Mouse (Mus musculus): ENCODE results near the gene Arid1a. TPM values are rescaled to one million over a fixed set of nuclear protein-coding genes. Genes with fewer than 3 reads are reported as not detected.

Gene Arid1a
- polyA plus RNA-seq (2014; fragmentation: Illumina TruSeq; extraction: RNeasy Lipid Tissue Mini Kit (QIAGEN cat#74804); ENCODE audit: low read depth, low replicate concordance), result 11.6 TPM

DNA sequence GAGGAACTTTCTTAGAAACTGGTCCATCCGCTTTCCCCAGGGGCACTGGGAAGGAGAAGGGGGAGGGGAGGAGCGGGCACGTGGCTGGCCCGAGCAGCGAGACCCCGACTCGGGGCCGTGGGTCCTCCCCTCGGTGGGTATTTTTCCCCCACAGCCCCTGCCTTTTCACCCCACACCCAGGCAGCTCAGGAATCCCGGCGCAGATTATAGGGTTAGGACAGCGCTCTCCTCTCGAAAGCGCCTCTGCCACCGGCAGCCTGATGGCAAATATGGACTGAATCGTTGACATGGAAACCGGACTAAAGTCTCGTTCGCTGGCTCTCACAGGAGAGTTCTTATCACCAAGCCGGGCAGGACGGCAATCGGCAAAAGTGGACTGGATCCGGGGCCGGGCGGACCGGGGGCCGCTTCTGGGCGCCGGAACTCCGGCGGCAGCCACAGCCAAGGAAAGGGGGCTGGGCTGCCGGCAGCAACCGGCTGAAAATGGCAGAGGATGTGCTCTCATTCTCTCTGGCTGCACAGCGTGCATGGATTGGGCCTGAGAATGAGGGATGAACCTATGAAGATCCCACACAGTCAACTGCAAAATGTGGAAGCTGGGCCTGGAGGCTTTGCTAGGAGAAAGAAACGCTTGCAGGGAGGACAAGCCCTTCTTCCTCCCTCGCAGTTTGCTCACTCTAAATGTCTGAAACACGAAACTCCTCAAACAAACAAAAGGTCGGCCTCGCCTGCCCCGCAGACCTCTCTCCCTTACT lies at the start of gene Arid1a:
TSS of gene Arid1a (minus strand) at position 256 of the 755 bp plus-strand sequence.

DNA sequence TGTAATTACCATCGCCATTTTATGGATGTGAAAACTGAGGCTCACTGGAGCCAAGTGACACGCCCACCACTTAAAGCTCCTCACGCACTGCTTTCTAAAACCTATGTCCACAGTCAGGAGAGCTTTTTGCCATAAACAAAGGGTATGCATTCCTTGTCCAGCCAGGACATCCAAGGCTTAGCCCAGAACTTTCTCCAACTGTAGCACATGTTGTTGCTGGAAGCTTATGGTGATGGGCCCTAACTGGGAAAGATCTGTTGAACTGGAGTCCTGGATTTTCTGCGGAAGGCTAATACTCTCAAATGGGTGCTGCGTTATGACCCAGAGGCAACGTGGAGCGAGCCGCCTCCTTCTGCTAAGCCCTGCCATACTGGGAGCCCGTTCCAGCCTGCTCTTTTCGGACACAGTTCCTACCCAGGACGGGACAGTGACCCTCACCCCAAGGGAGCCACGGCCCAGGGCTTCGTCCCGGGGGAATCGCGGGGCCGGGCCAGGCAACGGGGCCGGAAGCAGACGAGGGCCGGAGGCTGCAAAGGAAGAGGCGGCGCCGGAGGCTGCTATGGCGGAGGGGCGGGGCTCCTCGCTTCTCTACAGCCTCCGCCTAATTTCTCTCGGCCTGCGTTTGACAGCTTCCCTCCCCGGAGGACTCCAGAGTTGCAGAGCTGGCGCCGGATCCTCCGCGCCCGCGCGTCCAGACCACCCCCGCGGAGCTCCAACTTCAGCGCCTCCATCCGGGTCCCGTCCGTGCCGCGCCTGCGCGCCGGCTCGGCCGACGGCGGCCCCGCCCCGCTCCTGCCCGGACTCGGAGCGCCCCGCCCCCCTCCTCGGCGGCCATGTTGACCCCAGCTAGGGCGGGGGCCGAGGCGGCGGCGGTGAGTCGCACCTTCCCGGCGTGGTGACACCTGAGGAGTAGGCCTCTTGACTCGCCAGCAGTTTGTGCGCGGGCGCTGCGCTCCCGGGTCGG lies 84.4 kb downstream of the Arid1a start, which contains the start of gene Pigv:
TSS of gene Pigv (minus strand) at position 767 of the 964 bp plus-strand sequence.

GRCm38 (mm10) chr4:133649989-133650699 lies 106.4 kb downstream of the Arid1a start, which contains the start of gene Zdhhc18:
Gene Zdhhc18, minus strand, starts transcription at chr4:133650154.

Other genes with a start within 250 kb of the Arid1a start
- gene Kdf1, start 237.8 kb downstream of the Arid1a start, polyA plus RNA-seq (2014; fragmentation: Illumina TruSeq; extraction: RNeasy Lipid Tissue Mini Kit (QIAGEN cat#74804); ENCODE audit: low read depth, low replicate concordance), result 0.15 TPM
- gene Nudc, start 210.8 kb downstream of the Arid1a start, polyA plus RNA-seq (2014; fragmentation: Illumina TruSeq; extraction: RNeasy Lipid Tissue Mini Kit (QIAGEN cat#74804); ENCODE audit: low read depth, low replicate concordance), result 41.2 TPM
- gene Nr0b2, start 203.4 kb downstream of the Arid1a start, polyA plus RNA-seq (2014; fragmentation: Illumina TruSeq; extraction: RNeasy Lipid Tissue Mini Kit (QIAGEN cat#74804); ENCODE audit: low read depth, low replicate concordance), result not detected
- gene Gpatch3, start 182.0 kb downstream of the Arid1a start, polyA plus RNA-seq (2014; fragmentation: Illumina TruSeq; extraction: RNeasy Lipid Tissue Mini Kit (QIAGEN cat#74804); ENCODE audit: low read depth, low replicate concordance), result 0.63 TPM
- 0.66 TPM for gene Gpn2, start 172.4 kb downstream of the Arid1a start, polyA plus RNA-seq (2014; fragmentation: Illumina TruSeq; extraction: RNeasy Lipid Tissue Mini Kit (QIAGEN cat#74804); ENCODE audit: low read depth, low replicate concordance)
- gene Sfn, start 154.6 kb downstream of the Arid1a start, polyA plus RNA-seq (2014; fragmentation: Illumina TruSeq; extraction: RNeasy Lipid Tissue Mini Kit (QIAGEN cat#74804); ENCODE audit: low read depth, low replicate concordance), result not detected
- gene Zdhhc18, start 106.6 kb downstream of the Arid1a start, polyA plus RNA-seq (2014; fragmentation: Illumina TruSeq; extraction: RNeasy Lipid Tissue Mini Kit (QIAGEN cat#74804); ENCODE audit: low read depth, low replicate concordance), result 0.32 TPM
- 2.9 TPM for gene Pigv, start 84.1 kb downstream of the Arid1a start, polyA plus RNA-seq (2014; fragmentation: Illumina TruSeq; extraction: RNeasy Lipid Tissue Mini Kit (QIAGEN cat#74804); ENCODE audit: low read depth, low replicate concordance)
- gene Rps6ka1, start 131.0 kb upstream of the Arid1a start, polyA plus RNA-seq (2014; fragmentation: Illumina TruSeq; extraction: RNeasy Lipid Tissue Mini Kit (QIAGEN cat#74804); ENCODE audit: low read depth, low replicate concordance), result 4.0 TPM
- 152 TPM for gene Hmgn2, start 211.9 kb upstream of the Arid1a start, polyA plus RNA-seq (2014; fragmentation: Illumina TruSeq; extraction: RNeasy Lipid Tissue Mini Kit (QIAGEN cat#74804); ENCODE audit: low read depth, low replicate concordance)
- gene Dhdds, start 244.1 kb upstream of the Arid1a start, polyA plus RNA-seq (2014; fragmentation: Illumina TruSeq; extraction: RNeasy Lipid Tissue Mini Kit (QIAGEN cat#74804); ENCODE audit: low read depth, low replicate concordance), result 11.6 TPM

Measured in testis, adult 10 weeks (tissue).